Mouse (Mus musculus) lung, embryonic 15.5 days (tissue): ENCODE data around the gene Lrrc20. TPM values are rescaled to one million over a fixed set of nuclear protein-coding genes. Genes with fewer than 3 reads are reported as not detected.

Experiments
- ATAC-seq: fragments of 200-750 bp; cut with Nextera tagmentation; 2 replicates; pipeline ENCODE4 v1.8.0; 2017; ENCODE audit warnings: moderate number of reproducible peaks, borderline replicate concordance; ENCODE audit not compliant: low FRiP score, low TSS enrichment; ENCODE audit errors: extremely low read depth
- H3K27ac ChIP-seq: fragments of 300-500 bp; sonication (generic); 2 replicates; pipeline ENCODE4 v1.5.1; 2015; ENCODE audit warnings: moderate library complexity, mild to moderate bottlenecking, inconsistent platforms
- H3K27me3 ChIP-seq: fragments of 300-500 bp; sonication (generic); 2 replicates; pipeline ENCODE4 v1.6.1; 2015; ENCODE audit warnings: inconsistent platforms
- H3K36me3 ChIP-seq: fragments of 300-500 bp; sonication (generic); 2 replicates; pipeline ENCODE4 v1.6.1; 2015; ENCODE audit warnings: inconsistent platforms
- H3K4me1 ChIP-seq: fragments of 300-500 bp; sonication (generic); 2 replicates; pipeline ENCODE4 v1.6.1; 2015; ENCODE audit warnings: inconsistent platforms
- H3K4me2 ChIP-seq: fragments of 300-500 bp; sonication (generic); 2 replicates; pipeline ENCODE4 v1.6.1; 2015; ENCODE audit warnings: inconsistent platforms, mild to moderate bottlenecking, moderate library complexity
- H3K4me3 ChIP-seq: fragments of 300-500 bp; sonication (generic); 2 replicates; pipeline ENCODE4 v1.5.1; 2015; ENCODE audit warnings: mild to moderate bottlenecking, inconsistent platforms
- H3K9ac ChIP-seq: fragments of 300-500 bp; sonication (generic); 2 replicates; pipeline ENCODE4 v1.6.1; 2015; ENCODE audit warnings: inconsistent platforms
- H3K9me3 ChIP-seq: fragments of 300-500 bp; sonication (generic); 2 replicates; pipeline ENCODE4 v1.6.1; 2016; ENCODE audit warnings: inconsistent platforms
- WGBS: fragments of 180-500 bp; shearing (Covaris S2); methylation state at CpG from one replicate; pipeline ENCODE4 v1.1.7; 2015; 5-methylcytosine and 5-hydroxymethylcytosine counted together
- polyA plus RNA-seq: library from polyadenylated mRNA; unstranded; fragments of >200 nt; fragmentation: Nextera tagmentation; extraction: Ambion mirVana; gene quantifications from 2 replicates; pipeline ENCODE4 v1.2.1, GENCODE M21; 2015

Gene Lrrc20
- polyA plus RNA-seq, 1 experiment from 2014 or later, result 7.9 TPM

DNA sequence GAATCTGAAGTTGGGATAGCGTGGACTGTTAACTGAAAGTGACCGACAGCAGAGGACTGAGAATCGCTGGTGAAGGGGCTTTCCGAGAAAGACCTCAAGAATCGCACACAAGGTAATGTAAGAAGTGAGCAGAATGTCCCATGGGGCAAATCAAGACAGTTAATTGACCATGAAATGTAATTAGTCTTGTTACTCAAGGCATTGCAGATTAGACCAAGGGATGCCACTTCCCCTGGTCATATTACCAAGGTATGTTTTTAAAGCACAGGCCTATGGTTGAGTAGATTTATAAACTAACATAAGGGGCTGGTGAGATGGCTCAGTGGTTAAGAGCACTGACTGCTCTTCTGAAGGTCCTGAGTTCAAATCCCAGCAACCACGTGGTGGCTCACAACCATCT lies 45.1 kb downstream of the Lrrc20 start:
- no peak overlapping the region for H3K4me3 ChIP-seq
- no peak overlapping the region for H3K9ac ChIP-seq
- no peaks in the 10 kb centered on the region for H3K27me3 ChIP-seq
- H3K9me3 ChIP-seq, result no peaks in the 10 kb centered on the region
- H3K4me1 ChIP-seq, result peaks cover 9% of the 10 kb centered on the region
- H3K4me2 ChIP-seq, result no peak overlapping the region
- no peak overlapping the region for H3K27ac ChIP-seq
- 83% methylated on average over 6 of the region's 6 CpGs for WGBS
- H3K36me3 ChIP-seq, result no peaks in the 10 kb centered on the region
- ATAC-seq, result no peak

DNA sequence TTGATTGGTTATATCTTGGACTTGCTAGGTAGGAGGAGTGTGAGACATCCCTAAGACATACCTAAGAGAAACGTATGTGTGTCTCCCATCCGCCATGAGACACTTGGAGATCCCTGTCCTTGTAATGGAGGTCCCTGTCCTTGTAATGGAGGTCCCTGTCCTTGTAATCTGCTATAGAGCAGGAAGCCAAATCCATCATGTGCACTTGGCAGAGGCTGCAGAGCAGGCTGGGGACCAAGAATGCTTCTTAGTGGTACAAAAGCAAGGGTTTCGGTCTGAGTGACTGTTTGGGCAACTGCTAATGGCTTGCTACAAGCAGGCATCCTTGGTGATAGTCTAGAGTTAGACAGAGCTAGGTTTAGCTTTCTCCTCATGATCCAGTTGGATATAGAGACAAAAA lies 55.3 kb downstream of the Lrrc20 start:
- no peak overlapping the region for H3K9ac ChIP-seq
- no peak for ATAC-seq
- H3K27ac ChIP-seq, result no peak overlapping the region
- H3K4me2 ChIP-seq, result no peak overlapping the region
- H3K27me3 ChIP-seq, result no peaks in the 10 kb centered on the region
- no peaks in the 10 kb centered on the region for H3K9me3 ChIP-seq
- whole genome bisulfite sequencing, result 81% methylated on average over 3 of the region's 3 CpGs
- no peaks in the 10 kb centered on the region for H3K36me3 ChIP-seq
- H3K4me1 ChIP-seq, result peaks cover 17% of the 10 kb centered on the region
- H3K4me3 ChIP-seq, result no peak overlapping the region

DNA sequence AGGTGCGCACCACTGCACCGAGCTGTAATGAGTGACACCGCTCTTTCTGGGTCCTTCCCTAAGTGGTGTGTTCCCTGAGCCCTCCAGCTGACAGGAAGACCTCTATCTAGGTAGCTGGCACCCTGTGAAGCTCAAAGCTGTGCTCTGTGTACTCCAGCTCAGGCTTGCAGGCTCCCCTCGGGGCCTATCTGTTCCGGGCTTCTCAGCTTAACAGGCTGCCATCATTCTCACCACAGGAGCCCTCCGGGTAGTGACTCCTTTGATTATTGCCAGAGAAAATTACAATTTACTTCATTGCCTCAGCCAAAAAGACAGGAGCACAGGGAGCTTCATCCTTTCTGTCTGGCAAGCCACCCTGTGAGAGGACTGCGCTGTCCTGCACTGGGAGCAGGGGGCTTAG lies 57.7 kb downstream of the Lrrc20 start:
- ATAC-seq, result no peak
- no peak overlapping the region for H3K9ac ChIP-seq
- H3K4me3 ChIP-seq, result no peak overlapping the region
- no peaks in the 10 kb centered on the region for H3K36me3 ChIP-seq
- no peaks in the 10 kb centered on the region for H3K27me3 ChIP-seq
- H3K27ac ChIP-seq, result no peak overlapping the region
- peaks cover 29% of the 10 kb centered on the region for H3K4me1 ChIP-seq
- WGBS, result 82% methylated on average over 7 of the region's 7 CpGs
- no peak overlapping the region for H3K4me2 ChIP-seq
- H3K9me3 ChIP-seq, result no peaks in the 10 kb centered on the region

DNA sequence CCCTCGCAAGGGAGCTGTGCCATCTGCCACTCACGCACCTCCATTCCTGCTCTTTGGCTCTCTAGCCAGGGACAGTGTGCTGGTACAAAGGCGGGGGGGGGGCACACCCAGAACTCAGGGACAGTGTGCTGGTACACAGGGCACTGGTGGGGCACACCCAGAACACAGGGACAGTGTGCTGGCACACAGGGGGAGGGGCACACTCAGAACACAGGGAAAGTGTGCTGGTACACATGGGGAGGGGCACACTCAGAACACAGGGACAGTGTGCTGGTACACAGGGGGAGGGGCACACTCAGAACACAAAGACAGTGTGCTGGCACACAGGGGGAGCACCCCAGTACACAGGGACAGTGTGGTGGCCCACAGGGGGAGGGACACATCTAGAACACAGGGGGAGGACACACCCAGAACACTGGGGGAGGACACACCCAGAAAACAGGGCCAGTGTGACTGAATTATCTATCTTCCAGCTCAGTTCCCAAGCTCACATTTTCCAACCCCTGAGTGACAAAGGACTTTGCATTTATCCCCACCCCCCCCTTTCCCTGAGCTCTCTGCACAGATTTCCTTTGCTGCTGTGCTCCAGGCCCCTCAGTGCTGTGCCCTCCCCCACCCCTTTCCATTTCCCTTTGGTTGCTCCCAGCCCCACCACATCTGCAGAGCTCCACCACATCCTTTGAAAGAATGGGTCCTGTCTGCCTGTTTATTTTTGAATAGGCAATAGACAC lies 58.9 kb downstream of the Lrrc20 start:
- H3K4me3 ChIP-seq, result no peak overlapping the region
- peaks cover 29% of the 10 kb centered on the region for H3K4me1 ChIP-seq
- H3K9ac ChIP-seq, result no peak overlapping the region
- no peaks in the 10 kb centered on the region for H3K27me3 ChIP-seq
- H3K36me3 ChIP-seq, result no peaks in the 10 kb centered on the region
- 66% methylated on average over 3 of the region's 3 CpGs for WGBS
- H3K4me2 ChIP-seq, result no peak overlapping the region
- H3K9me3 ChIP-seq, result no peaks in the 10 kb centered on the region
- ATAC-seq, result peak; percentile 39; the same call in 1 of the 2 replicates
- H3K27ac ChIP-seq, result peak overlapping the region; percentile 81

DNA sequence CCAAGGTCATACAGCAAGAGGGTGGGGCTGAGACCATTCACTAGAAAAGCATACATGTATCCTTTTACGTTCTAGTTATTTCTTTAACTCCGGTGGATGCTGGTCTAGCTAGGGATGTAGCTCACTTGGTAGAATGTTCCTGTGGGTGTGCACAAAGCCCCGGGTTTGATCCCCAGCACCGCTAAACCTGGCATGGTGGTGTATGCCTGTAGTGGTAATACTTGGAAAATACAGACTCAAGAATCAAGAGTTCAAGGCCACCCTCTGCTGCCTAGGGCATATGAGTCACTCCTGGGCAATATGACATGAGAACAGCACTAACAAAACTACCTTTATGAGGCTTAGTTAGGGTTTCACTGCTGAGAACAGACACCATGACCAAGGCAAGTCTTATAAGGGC lies 59.8 kb downstream of the Lrrc20 start:
- Histone ChIP-seq H3K27me3 (no peaks in the 10 kb centered on the region), H3K4me3 (no peak overlapping the region), H3K36me3 (no peaks in the 10 kb centered on the region), H3K27ac (peak overlapping the region; percentile 81), H3K4me2 (no peak overlapping the region; the same call in 1 of the 2 replicates), H3K9ac (no peak overlapping the region), H3K9me3 (no peaks in the 10 kb centered on the region), H3K4me1 (peaks cover 29% of the 10 kb centered on the region)
- ATAC-seq, result no peak
- WGBS, result 76% methylated on average over 4 of the region's 4 CpGs

DNA sequence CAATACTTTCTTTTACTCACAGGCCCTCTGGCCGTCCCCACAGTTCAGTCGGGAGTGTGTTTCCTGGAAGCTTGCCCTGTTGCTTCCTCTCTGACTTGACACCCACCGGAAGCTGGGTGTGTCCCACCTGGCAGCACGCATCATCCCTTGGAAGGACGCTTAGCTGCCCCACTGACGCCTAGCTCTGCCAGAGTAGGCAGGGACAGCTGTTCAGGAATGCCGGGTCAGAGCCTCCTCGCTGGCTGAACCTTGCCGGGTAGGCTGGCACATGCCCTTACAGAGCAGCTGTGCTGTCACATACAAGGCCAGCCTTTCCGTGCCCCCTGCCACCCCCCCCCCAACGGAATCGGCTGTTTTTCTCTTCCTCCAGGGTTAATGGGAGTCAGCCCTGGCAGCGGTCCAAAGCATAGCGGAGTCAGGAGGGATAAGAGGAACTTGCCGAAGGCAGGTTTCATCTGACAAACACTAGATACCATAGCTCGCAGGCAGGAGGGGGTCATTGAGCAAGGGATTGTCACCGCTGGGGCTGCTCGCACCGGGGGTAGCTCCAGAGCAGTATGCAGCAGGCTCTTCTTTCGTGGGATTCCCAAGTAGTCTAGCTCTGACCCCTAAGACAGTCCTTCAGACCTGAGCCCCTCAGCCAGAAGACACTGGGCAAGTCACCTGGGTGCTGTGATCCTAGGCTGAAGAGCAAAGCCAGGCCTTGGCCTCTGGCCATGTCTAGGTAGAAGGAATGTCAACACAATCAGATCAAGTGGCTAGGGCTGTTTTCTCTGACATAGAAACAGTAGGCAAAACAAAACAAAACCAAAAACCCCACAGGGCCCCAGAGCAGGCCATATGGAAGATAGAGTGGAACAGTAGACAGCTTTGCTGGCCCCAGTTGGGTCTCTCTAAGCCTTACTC lies 60.8 kb downstream of the Lrrc20 start:
- no peak overlapping the region; the same call in 1 of the 2 replicates for H3K4me3 ChIP-seq
- peak overlapping the region; percentile 81 for H3K27ac ChIP-seq
- H3K9ac ChIP-seq, result no peak overlapping the region
- no peaks in the 10 kb centered on the region for H3K9me3 ChIP-seq
- 13% methylated on average over 20 of the region's 20 CpGs for WGBS
- no peaks in the 10 kb centered on the region for H3K36me3 ChIP-seq
- no peaks in the 10 kb centered on the region for H3K27me3 ChIP-seq
- peak; percentile 76 for ATAC-seq
- peaks cover 29% of the 10 kb centered on the region for H3K4me1 ChIP-seq
- H3K4me2 ChIP-seq, result peak overlapping the region; percentile 43

DNA sequence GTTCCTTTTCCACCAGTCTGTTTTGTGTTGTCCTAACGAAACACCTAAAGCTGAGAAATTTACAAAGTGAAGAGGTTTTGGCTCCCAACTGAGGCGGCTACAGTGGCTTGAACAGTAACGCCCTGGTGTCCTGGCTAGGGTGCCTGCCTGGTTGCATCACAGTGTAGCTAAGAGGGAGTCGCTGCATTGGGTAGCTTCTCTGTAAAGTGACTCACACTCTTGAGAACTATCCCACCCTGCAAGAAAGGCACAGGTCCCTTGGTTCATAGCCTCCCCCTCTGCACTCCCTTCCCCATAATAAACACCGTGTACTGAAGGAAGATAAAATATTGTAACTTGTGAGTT lies 61.4 kb downstream of the Lrrc20 start:
- Histone ChIP-seq H3K4me3 (no peak overlapping the region), H3K9ac (no peak overlapping the region), H3K9me3 (no peaks in the 10 kb centered on the region), H3K4me2 (no peak overlapping the region), H3K27ac (peak overlapping the region; percentile 81), H3K27me3 (no peaks in the 10 kb centered on the region), H3K36me3 (no peaks in the 10 kb centered on the region), H3K4me1 (peaks cover 29% of the 10 kb centered on the region)
- WGBS, result 67% methylated on average over 5 of the region's 5 CpGs
- no peak for ATAC-seq

DNA sequence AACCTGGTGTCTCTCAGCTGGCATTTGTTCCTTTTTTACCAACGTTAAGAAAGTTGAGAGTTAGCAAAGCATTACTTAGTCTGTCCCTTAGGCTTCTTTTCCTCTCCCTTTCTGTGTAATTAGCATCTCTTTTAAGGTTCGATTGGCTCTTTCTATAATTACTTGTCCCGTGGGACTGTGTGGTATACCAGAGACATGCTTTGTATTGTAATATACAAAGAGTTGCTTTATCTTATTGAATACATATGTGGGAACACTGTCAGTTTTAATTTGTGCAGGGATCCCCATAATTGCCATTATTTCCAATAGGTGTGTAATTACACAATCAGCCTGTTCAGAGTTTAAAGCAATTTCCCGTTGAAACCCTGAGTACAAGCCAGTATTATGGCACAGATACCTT lies 62.8 kb downstream of the Lrrc20 start:
- no peak overlapping the region for H3K9ac ChIP-seq
- no peaks in the 10 kb centered on the region for H3K27me3 ChIP-seq
- no peak overlapping the region for H3K27ac ChIP-seq
- no peak for ATAC-seq
- H3K4me2 ChIP-seq, result no peak overlapping the region
- H3K36me3 ChIP-seq, result no peaks in the 10 kb centered on the region
- no peak overlapping the region for H3K4me3 ChIP-seq
- peaks cover 29% of the 10 kb centered on the region for H3K4me1 ChIP-seq
- no peaks in the 10 kb centered on the region for H3K9me3 ChIP-seq
- WGBS, result 59% methylated on average over 4 of the region's 4 CpGs

DNA sequence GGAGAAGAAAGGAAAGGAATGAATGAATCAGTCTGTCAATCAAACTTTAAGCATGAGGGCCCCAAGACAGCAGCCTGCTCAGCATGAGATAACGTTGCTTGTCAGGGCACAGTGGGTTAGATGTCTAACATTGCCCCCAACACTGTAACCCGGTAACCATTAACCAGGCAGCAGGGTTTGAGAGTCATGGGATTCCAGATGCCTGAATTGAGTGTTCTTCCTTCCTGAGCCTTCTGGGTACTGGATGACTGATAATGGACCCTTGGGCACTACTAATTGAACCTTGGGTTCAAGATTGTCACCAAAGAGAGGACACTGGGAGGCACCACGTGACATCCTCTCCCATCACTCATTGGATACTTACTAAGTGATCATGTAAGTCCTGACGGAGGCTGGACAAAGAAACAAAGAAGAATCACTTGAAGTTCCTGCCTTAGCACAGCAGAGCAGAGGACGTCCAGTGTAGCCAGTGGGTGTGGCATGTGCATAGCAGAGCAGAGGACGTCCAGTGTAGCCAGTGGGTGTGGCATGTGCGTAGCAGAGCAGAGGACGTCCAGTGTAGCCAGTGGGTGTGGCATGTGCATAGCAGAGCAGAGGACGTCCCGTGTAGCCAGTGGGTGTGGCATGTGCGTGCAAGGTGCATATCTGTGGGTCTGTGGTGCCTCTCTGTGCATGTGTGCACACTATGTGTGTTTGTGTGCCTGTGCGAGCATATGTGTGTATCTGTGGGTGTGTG lies 68.7 kb downstream of the Lrrc20 start:
- 32% methylated on average over 12 of the region's 12 CpGs for WGBS

DNA sequence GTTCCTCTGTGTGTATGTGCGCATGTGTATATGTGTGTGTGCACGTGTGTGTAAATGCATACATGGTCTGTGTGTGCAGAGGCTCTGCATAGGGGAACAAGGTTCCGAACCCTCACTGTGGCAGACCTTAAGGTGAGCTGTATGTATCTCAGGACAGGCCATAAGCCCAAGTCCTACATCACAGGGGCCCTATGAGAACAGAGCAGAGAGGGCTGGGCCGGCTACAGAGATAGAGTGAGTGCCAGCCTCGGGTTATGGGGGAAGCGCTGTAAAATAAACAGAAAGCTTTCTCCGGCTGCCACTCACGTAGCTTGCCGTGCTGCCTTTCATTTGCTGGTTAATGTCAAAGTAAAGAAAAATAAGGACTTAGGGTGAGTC lies 69.3 kb downstream of the Lrrc20 start:
- Histone ChIP-seq H3K27ac (no peak overlapping the region), H3K36me3 (no peaks in the 10 kb centered on the region), H3K9ac (no peak overlapping the region), H3K9me3 (no peaks in the 10 kb centered on the region), H3K27me3 (no peaks in the 10 kb centered on the region), H3K4me3 (no peak overlapping the region), H3K4me2 (no peak overlapping the region), H3K4me1 (peaks cover 11% of the 10 kb centered on the region; the same call in 1 of the 2 replicates)
- 35% methylated on average over 9 of the region's 9 CpGs for WGBS
- peak; percentile 38 for ATAC-seq

More for the DNA sequence above, 68.7 kb downstream of the Lrrc20 start:
- Histone ChIP-seq H3K4me3 (no peak overlapping the region), H3K4me2 (no peak overlapping the region), H3K9me3 (no peaks in the 10 kb centered on the region), H3K4me1 (peaks cover 11% of the 10 kb centered on the region; the same call in 1 of the 2 replicates), H3K27ac (no peak overlapping the region), H3K36me3 (no peaks in the 10 kb centered on the region), H3K9ac (no peak overlapping the region), H3K27me3 (no peaks in the 10 kb centered on the region)
- ATAC-seq, result peak; percentile 69

DNA sequence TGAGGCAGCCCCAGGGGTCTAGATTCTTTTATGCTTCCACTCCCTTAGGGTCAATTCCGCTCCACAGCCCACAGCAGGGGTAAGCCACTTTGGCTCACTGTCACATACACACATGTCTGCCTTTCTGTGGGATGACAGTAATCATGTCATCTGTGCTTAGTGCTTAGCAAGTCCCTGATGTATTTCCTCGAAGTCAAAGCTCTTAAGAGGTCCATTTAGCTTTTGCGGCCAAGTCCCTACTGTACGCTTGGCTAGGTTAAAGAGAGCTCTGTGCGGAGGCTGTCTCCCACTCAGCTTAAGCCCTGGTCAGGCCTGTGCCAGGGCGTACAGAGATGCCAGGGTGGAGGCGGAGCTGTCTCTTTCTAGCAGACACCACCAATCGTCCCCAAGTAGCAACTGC lies 74.5 kb downstream of the Lrrc20 start:
- Histone ChIP-seq H3K27ac (no peak overlapping the region), H3K9ac (no peak overlapping the region), H3K9me3 (no peaks in the 10 kb centered on the region), H3K4me2 (no peak overlapping the region), H3K36me3 (no peaks in the 10 kb centered on the region), H3K27me3 (no peaks in the 10 kb centered on the region), H3K4me1 (no peaks in the 10 kb centered on the region), H3K4me3 (no peak overlapping the region)
- 82% methylated on average over 8 of the region's 8 CpGs for WGBS
- ATAC-seq, result no peak

DNA sequence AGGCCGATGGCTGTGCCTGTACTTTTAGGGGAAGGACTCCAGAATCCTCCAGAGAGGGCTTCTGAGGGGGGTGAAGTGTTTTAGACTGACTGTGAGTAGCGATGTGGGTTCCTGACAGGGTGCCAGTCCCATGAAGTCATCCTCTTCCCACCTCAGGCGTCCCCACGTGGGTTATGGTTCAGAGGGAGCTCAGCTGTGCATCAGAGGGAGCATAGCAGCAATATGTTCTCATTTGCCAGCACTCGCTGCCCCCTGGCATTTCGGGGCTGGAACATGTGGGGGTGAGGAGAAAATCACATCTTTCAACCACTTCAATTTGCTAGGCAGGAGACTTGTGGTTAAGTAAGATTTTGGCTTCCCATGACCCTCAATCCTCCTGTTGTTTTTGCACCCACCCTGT lies 79.6 kb downstream of the Lrrc20 start:
- no peak overlapping the region for H3K4me2 ChIP-seq
- H3K9me3 ChIP-seq, result no peaks in the 10 kb centered on the region
- no peaks in the 10 kb centered on the region for H3K27me3 ChIP-seq
- H3K27ac ChIP-seq, result no peak overlapping the region
- no peak overlapping the region for H3K9ac ChIP-seq
- no peaks in the 10 kb centered on the region for H3K4me1 ChIP-seq
- WGBS, result 76% methylated on average over 6 of the region's 6 CpGs
- H3K4me3 ChIP-seq, result no peak overlapping the region
- ATAC-seq, result no peak
- H3K36me3 ChIP-seq, result no peaks in the 10 kb centered on the region
